Mouse (Mus musculus) lung, postnatal 0 days (tissue): ENCODE data around the gene Trpc5.

Experiments
- CTCF ChIP-seq: IDR thresholded peaks from 2 replicates; pipeline ENCODE4 v1.5.1; 2016; ENCODE audit warnings: antibody characterized with exemption, mild to moderate bottlenecking
- EP300 ChIP-seq: IDR thresholded peaks from 2 replicates; pipeline ENCODE4 v1.6.1; 2016; ENCODE audit warnings: antibody characterized with exemption, mild to moderate bottlenecking, control low read depth

GRCm38 (mm10) chrX:144420259-144420658, 267.7 kb downstream of the Trpc5 start:
- no peak for TF ChIP-seq CTCF
- TF ChIP-seq EP300: no peak
